Mouse (Mus musculus) lung, postnatal 0 days (tissue): ENCODE measurements around the gene Aph1a. TPM values are rescaled to one million over a fixed set of nuclear protein-coding genes. Genes with fewer than 3 reads are reported as not detected.
A peak's percentile ranks its signal among the peaks of the same experiment; 100 is the strongest.

ENCODE experiments used
- ATAC-seq: fragments of 200-750 bp; cut with Nextera tagmentation; 2 replicates; pipeline ENCODE4 v1.8.0; 2017; ENCODE audit warnings: moderate library complexity
- DNase-seq: peaks from one replicate; pipeline ENCODE4 v3.0.0-alpha.2; 2016; ENCODE audit warnings: low spot score
- H3K27ac ChIP-seq: fragments of 300-500 bp; sonication (generic); 2 replicates; pipeline ENCODE4 v1.5.1; 2014; ENCODE audit warnings: antibody characterized with exemption, mild to moderate bottlenecking, low read length, mixed read lengths
- H3K27me3 ChIP-seq: fragments of 300-500 bp; sonication (generic); replicated peaks from 2 replicates; pipeline ENCODE4 v1.6.1; 2014; ENCODE audit warnings: low read length, mixed read lengths; ENCODE audit not compliant: insufficient read depth
- H3K36me3 ChIP-seq: fragments of 300-500 bp; sonication (generic); 2 replicates; pipeline ENCODE4 v1.6.1; 2014; ENCODE audit warnings: low read length, mixed read lengths; ENCODE audit not compliant: insufficient read depth
- H3K4me1 ChIP-seq: fragments of 300-500 bp; sonication (generic); 2 replicates; pipeline ENCODE4 v1.6.1; 2014; ENCODE audit warnings: antibody characterized with exemption, low read depth, low read length, mixed read lengths; ENCODE audit not compliant: insufficient read depth
- H3K4me2 ChIP-seq: fragments of 300-500 bp; sonication (generic); replicated peaks from 2 replicates; pipeline ENCODE4 v1.6.1; 2014; ENCODE audit warnings: low read depth, mild to moderate bottlenecking, low read length, moderate library complexity, mixed read lengths
- H3K4me3 ChIP-seq: fragments of 300-500 bp; sonication (generic); 2 replicates; pipeline ENCODE4 v1.5.1; 2014; ENCODE audit warnings: low read depth, low read length
- H3K9ac ChIP-seq: fragments of 300-500 bp; sonication (generic); replicated peaks from 2 replicates; pipeline ENCODE4 v1.6.1; 2014; ENCODE audit warnings: low read depth, mild to moderate bottlenecking
- H3K9me3 ChIP-seq: fragments of 300-500 bp; sonication (generic); 2 replicates; pipeline ENCODE4 v1.6.1; 2016; ENCODE audit warnings: low read length, mixed read lengths
- CTCF ChIP-seq: IDR thresholded peaks from 2 replicates; pipeline ENCODE4 v1.5.1; 2016; ENCODE audit warnings: antibody characterized with exemption, mild to moderate bottlenecking
- EP300 ChIP-seq: IDR thresholded peaks from 2 replicates; pipeline ENCODE4 v1.6.1; 2016; ENCODE audit warnings: antibody characterized with exemption, mild to moderate bottlenecking, control low read depth
- WGBS: fragments of 180-500 bp; shearing (Covaris S2); extraction: QIAGEN DNeasy Blood & Tissue Kit; methylation state at CpG from one replicate; pipeline ENCODE4 v1.1.7; 2014; 5-methylcytosine and 5-hydroxymethylcytosine counted together
- polyA plus RNA-seq: library from polyadenylated mRNA; unstranded; fragments of >200 nt; fragmentation: Nextera tagmentation; extraction: Ambion mirVana; gene quantifications from 2 replicates; pipeline ENCODE4 v1.2.1, GENCODE M21; 2015

The Aph1a gene
- polyA plus RNA-seq, 1 experiment from 2014 or later = 48.6 TPM

DNA sequence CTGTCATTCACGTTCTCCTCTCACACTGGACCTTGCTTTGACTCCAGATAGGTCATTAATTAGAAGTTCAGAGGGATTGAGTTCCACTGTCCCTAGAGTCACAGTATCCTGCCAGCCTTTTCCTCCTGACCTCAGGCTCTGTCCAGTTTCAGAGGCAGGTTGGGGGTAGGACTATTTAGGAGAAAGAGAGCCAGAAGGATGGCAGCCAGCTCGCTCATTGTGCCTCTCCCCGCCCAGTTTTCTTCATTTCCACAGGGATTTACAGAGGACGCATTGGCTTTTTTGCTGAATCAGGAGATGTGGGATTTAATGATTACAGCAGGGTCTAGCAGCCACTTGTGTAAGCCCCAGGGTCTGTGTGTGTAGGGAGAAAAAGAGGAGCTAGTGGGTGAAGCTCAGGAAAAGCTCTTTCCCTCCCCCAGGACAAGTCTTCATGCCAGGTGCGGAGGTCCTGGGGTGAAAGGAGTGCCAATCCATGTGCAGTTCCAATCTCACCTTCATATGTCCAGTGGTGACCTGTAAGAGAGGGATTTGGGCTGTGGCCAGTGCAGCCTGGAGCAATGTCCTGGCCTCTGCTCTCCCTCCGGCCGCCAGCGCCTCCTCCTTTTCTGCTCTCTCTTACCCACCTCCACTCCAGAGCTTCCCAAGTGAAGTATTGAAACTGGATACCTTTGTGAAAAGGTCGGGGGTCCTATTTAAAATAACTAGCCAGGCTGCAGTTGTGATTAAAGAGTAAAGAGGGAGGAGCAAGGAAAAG is 8.0 kb downstream of the Aph1a start:
- Histone ChIP-seq H3K36me3 (peaks cover 4% of the 10 kb centered on the region), H3K9me3 (no peaks in the 10 kb centered on the region), H3K4me2 (no peak overlapping the region), H3K4me3 (no peak overlapping the region), H3K27ac (no peak overlapping the region), H3K9ac (no peak overlapping the region), H3K4me1 (peaks cover 11% of the 10 kb centered on the region), H3K27me3 (0 out of 2 replicates have a peak, but pooled peaks cover 4% of the 10 kb centered on the region)
- 58% methylated on average over 9 of the region's 9 CpGs for WGBS
- ATAC-seq = no peak
- DNase-seq = no peak
- TF ChIP-seq CTCF (no peak), EP300 (no peak)

DNA sequence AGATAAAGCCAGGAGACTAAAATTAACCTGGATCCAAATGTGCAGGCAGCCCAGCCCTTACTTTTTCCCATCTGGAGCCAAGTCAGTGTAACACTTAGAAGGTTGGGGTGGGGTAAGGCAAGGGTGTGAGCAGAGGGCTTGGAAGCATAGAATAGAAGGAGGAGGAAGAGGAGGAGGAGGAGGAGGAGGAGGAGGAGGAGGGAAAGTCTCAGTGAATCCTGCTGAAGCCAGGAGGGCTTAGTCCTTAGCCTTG is 8.5 kb downstream of the Aph1a start:
- Histone ChIP-seq H3K4me3 (no peak overlapping the region), H3K4me1 (peaks cover 11% of the 10 kb centered on the region), H3K9ac (no peak overlapping the region), H3K9me3 (no peaks in the 10 kb centered on the region), H3K4me2 (no peak overlapping the region), H3K36me3 (peaks cover 4% of the 10 kb centered on the region), H3K27ac (no peak overlapping the region), H3K27me3 (0 out of 2 replicates have a peak, but pooled peaks cover 4% of the 10 kb centered on the region)
- no peak for TF ChIP-seq EP300
- DNase-seq (no peak), ATAC-seq (no peak)

DNA sequence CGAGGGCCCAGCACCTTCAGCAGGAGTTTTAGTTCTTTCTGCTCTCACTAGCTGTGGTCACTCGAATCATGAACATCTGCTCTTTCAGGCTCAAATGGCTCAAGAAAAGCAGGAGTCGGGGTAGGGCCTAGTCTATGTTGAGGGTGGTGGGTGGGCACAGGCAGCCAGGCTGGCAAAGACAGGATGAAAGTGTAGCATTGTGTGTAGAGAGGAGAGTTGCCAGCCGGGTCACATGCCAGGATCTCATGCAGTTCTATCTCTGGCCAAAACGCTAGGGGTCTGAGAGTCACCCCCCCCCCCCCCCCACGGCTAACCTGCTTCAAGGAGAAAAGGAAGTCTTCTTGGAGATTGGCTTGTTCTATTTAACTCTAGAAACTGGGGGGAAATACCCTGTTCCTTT is 8.9 kb downstream of the Aph1a start:
- Histone ChIP-seq H3K9ac (no peak overlapping the region), H3K27ac (no peak overlapping the region), H3K4me1 (peaks cover 11% of the 10 kb centered on the region), H3K4me2 (no peak overlapping the region), H3K4me3 (no peak overlapping the region), H3K36me3 (peaks cover 4% of the 10 kb centered on the region), H3K27me3 (0 out of 2 replicates have a peak, but pooled peaks cover 4% of the 10 kb centered on the region), H3K9me3 (no peaks in the 10 kb centered on the region)
- DNase-seq (no peak), ATAC-seq (no peak)
- no peak for TF ChIP-seq CTCF
- TF ChIP-seq EP300 = no peak
- 30% methylated on average over 6 of the region's 6 CpGs for WGBS

DNA sequence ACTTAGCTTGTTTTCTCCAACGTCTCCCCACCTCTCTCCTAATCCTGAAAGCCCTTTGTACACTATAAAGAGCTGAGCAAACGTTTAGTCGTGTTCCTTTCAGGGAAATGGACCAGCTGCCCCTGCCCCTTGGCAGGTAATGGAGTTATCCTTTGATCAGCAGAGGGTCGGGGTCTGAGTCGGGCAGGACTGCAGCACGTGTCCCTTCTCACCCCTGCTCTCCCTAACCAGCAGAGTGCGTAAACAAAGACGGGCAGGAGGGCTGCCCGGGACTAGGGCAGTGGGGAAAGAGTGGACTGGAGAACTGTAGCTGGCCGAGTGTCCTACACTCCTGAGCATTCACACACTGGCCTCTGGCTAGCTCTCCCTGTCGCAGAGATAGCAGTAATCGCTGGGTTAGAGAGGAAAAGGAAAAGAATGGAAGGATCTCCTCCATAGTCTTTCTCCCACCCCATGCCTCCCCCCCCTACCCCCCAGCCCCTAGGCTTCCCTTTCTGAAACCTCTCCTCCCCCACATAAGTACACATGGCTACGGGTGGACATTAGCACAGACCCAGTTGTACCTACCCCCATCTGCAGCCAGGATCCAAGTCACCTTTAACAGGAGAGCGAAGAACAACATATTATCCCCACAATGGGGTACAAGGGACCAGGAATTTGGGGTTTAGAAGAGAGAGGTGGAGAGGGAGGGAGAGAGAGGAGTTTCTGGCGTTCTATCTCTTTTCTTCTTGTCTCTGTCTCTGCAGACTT is 10.2 kb downstream of the Aph1a start:
- DNase-seq = no peak
- H3K27me3 ChIP-seq = 0 out of 2 replicates have a peak, but pooled peaks cover 4% of the 10 kb centered on the region
- TF ChIP-seq CTCF (no peak), EP300 (no peak)
- ATAC-seq = no peak
- no peak overlapping the region for H3K4me3 ChIP-seq
- WGBS = 7% methylated on average over 14 of the region's 15 CpGs
- peaks cover 11% of the 10 kb centered on the region for H3K4me1 ChIP-seq
- no peaks in the 10 kb centered on the region for H3K36me3 ChIP-seq
- H3K9me3 ChIP-seq = no peaks in the 10 kb centered on the region
- no peak overlapping the region for H3K27ac ChIP-seq
- H3K9ac ChIP-seq = peak overlapping the region; percentile 16; the same call in 1 of the 2 replicates
- H3K4me2 ChIP-seq = peak overlapping the region; percentile 61

DNA sequence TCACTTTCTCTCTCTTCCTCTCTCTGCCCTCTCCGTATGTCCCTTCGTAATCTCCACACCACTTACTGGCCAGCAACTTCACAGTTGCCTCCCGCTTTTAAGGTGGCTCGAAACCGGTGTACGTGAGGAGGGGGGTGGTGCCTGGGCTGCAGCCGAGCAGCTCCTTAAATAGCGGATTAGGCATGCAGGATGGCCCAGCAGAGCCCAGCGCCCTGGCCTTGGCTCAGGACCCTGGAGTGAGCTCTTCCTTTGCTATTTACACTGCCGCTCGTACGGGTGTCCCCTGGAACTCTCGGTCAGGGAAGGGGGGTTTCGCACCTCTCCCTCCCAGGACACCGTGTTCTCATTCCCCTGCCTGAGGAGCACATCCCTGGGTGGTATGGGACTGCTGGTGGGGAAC is 10.8 kb downstream of the Aph1a start, which contains the start of gene Car14:
Gene Car14, minus strand, starts transcription at position 124 of the 400 bp plus-strand sequence.
- peak within 1 kb of the TSS; percentile 61 for H3K4me2 ChIP-seq
- 0 out of 2 replicates have a peak, but pooled peaks cover 4% of the 10 kb centered on the region for H3K27me3 ChIP-seq
- peaks cover 11% of the 10 kb centered on the region for H3K4me1 ChIP-seq
- H3K4me3 ChIP-seq = peak within 1 kb of the TSS; percentile 23
- 4% methylated on average over 15 of the region's 15 CpGs for WGBS
- TF ChIP-seq EP300 = no peak
- no peak for TF ChIP-seq CTCF
- peak within 1 kb of the TSS; percentile 16; the same call in 1 of the 2 replicates for H3K9ac ChIP-seq
- peak; percentile 47 for ATAC-seq
- H3K27ac ChIP-seq = peak within 1 kb of the TSS; percentile 59
- DNase-seq = no peak
- H3K9me3 ChIP-seq = no peaks in the 10 kb centered on the region
- no peaks in the 10 kb centered on the region for H3K36me3 ChIP-seq

DNA sequence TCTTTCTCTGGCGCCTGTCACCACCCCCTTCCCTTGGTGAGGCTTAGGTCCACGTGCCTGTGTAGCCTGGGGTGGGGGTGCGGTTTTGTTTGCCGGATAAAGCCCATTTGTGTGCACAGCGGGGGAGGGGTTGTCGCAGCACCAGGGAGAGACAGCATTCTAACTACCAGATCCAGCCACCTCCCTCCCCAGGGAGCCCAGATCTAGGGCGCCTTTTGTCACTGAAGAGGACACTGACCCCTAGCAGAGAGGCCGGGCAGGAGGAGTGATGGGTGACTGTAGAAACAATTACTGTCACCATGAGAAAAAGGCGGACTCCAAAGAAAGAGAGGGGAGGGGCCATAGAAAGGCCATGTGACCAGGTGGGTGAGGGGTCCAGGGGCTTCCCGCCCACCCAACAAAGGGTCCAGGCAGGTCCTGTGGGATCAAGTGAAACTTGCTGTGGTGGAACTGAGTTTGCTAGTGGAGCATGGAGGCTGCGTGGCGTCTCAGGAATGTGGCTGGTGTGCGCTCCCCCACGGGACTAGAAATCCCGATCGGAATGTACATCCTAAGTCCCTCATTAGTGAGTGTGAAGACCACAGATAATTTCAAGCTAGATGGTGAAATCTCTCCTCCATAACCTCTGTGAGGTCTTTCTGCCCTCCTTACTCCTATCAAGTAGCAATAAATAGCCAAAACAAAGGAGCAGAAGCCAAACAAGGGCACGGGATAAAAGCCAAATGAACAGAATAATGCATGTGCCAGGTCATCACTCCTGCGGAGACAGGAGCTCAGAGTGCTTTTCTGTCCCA is 11.6 kb downstream of the Aph1a start:
- Histone ChIP-seq H3K27me3 (0 out of 2 replicates have a peak, but pooled peaks cover 4% of the 10 kb centered on the region), H3K9ac (no peak overlapping the region), H3K36me3 (no peaks in the 10 kb centered on the region), H3K4me3 (peak overlapping the region; percentile 19; the same call in 1 of the 2 replicates), H3K4me2 (peak overlapping the region; percentile 61), H3K9me3 (no peaks in the 10 kb centered on the region), H3K4me1 (peaks cover 11% of the 10 kb centered on the region), H3K27ac (no peak overlapping the region)
- ATAC-seq = peak; percentile 68
- no peak for TF ChIP-seq CTCF
- TF ChIP-seq EP300 = no peak
- peak; percentile 40 for DNase-seq
- WGBS = under 1% methylated on average over 18 of the region's 18 CpGs
